In the genomic region with DNA sequence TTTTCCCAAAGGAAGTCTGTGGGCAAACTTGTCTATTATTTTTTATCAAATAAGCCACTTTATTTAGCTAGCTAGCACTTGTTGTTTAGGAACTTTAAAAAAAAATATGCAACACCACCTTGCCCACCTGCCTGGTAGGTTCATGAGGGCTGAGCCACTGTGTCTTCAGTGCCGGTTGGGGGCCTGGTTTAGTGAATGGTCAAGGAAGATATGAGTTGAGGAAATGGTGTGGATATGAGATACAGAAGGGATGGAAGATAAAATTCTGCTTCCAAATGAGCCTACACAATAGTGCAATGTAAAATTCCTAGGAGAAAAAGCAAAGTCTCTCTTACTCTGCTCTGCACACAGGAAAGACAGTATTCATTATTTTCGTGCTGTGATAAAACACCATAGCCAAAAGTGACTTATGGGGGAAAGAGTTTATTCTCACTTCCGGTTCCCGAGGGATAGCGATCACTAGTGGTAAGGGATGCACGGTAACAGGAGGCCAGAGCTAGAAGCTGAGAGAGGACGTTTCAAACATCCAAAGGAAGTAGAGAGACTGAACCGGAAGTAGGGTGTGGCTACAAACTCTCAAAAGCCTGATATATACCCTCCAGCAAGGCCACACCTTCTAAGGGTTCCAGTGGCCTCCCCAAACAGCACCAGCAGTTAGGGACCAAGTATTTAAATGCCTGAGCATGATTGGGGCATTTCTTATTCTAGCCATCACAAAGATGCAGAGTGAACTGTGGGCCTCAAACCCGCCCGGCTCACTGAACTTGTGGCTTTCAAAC, we compare ENCODE assay signal across 16 mouse cellular contexts. TPM values are rescaled to one million over a fixed set of nuclear protein-coding genes. Genes with fewer than 3 reads are reported as not detected.
DNase-seq lines count a peak whose midpoint lies in the region; ATAC-seq and TF ChIP-seq lines count a peak whose summit lies in the region.
"Had no signal": no experiment of that assay in that cellular context is flagged by ENCODE, and none has a peak within 500 bp of the region (broad histone marks: within the 10 kb centered on the region; RNA-seq: fewer than 3 reads in every experiment).

No protein-coding gene starts in this region.

- H3K27me3 ChIP-seq in embryonic facial prominence, embryonic 14.5 days (replicated peaks; ENCODE audit: control insufficient read depth, insufficient read depth, low read length): no peaks in the 10 kb centered on the region
- H3K27me3 ChIP-seq in embryonic facial prominence, embryonic 10.5 days (replicated peaks; ENCODE audit: low read depth, poor library complexity, severe bottlenecking): no peaks in the 10 kb centered on the region
- H3K27me3 ChIP-seq in limb, embryonic 14.5 days (ENCODE audit: control insufficient read depth, insufficient read depth, low read length): no peaks in the 10 kb centered on the region
- H3K27me3 ChIP-seq in limb, embryonic 10.5 days (ENCODE audit: low read depth, poor library complexity, severe bottlenecking): no peaks in the 10 kb centered on the region
- H3K27me3 ChIP-seq in liver, postnatal 0 days (ENCODE audit: insufficient read depth, low read length): no peaks in the 10 kb centered on the region
- H3K27me3 ChIP-seq: lung, embryonic 15.5 days had no signal

- H3K4me3 ChIP-seq in embryonic facial prominence, embryonic 14.5 days (ENCODE audit: low read depth, low read length): no peak overlapping the region
- no peak overlapping the region for H3K4me3 ChIP-seq in embryonic facial prominence, embryonic 10.5 days
- no peak overlapping the region for H3K4me3 ChIP-seq in limb, embryonic 14.5 days (replicated peaks; ENCODE audit: low read length)
- no peak overlapping the region for H3K4me3 ChIP-seq in limb, embryonic 10.5 days
- no peak overlapping the region for H3K4me3 ChIP-seq in liver, postnatal 0 days (ENCODE audit: low read depth, low read length)
- H3K4me3 ChIP-seq: lung, embryonic 15.5 days; megakaryocyte, embryonic 14.5 days had no signal

- no peaks in the 10 kb centered on the region for H3K36me3 ChIP-seq in embryonic facial prominence, embryonic 14.5 days (ENCODE audit: control insufficient read depth, insufficient read depth, low read length)
- H3K36me3 ChIP-seq in embryonic facial prominence, embryonic 10.5 days (replicated peaks): no peaks in the 10 kb centered on the region
- no peaks in the 10 kb centered on the region for H3K36me3 ChIP-seq in limb, embryonic 14.5 days (ENCODE audit: control insufficient read depth, insufficient read depth, low read length)
- no peaks in the 10 kb centered on the region for H3K36me3 ChIP-seq in limb, embryonic 10.5 days
- H3K36me3 ChIP-seq in liver, postnatal 0 days (replicated peaks; ENCODE audit: insufficient read depth, low read length): no peaks in the 10 kb centered on the region
- H3K36me3 ChIP-seq: lung, embryonic 15.5 days had no signal

- no peak overlapping the region for H3K4me2 ChIP-seq in embryonic facial prominence, embryonic 14.5 days (ENCODE audit: low read depth, low read length)
- H3K4me2 ChIP-seq in limb, embryonic 14.5 days (replicated peaks; ENCODE audit: low read depth, low read length, severe bottlenecking): no peak overlapping the region
- H3K4me2 ChIP-seq in liver, postnatal 0 days (ENCODE audit: low read depth, low read length): no peak overlapping the region
- H3K4me2 ChIP-seq: hindbrain, embryonic 14.5 days; lung, embryonic 15.5 days had no signal

- peaks cover 9% of the 10 kb centered on the region; the same call in 1 of the 2 replicates for H3K4me1 ChIP-seq in embryonic facial prominence, embryonic 14.5 days (ENCODE audit: control insufficient read depth, insufficient read depth, low read length)
- peaks cover 12% of the 10 kb centered on the region; the same call in 1 of the 2 replicates for H3K4me1 ChIP-seq in embryonic facial prominence, embryonic 10.5 days
- 0 out of 2 replicates have a peak, but pooled peaks cover 10% of the 10 kb centered on the region for H3K4me1 ChIP-seq in limb, embryonic 14.5 days (ENCODE audit: control insufficient read depth, insufficient read depth, low read length)
- peaks cover 7% of the 10 kb centered on the region for H3K4me1 ChIP-seq in limb, embryonic 10.5 days
- H3K4me1 ChIP-seq in liver, postnatal 0 days (ENCODE audit: insufficient read depth): peaks cover 8% of the 10 kb centered on the region; the same call in 1 of the 2 replicates
- H3K4me1 ChIP-seq: lung, embryonic 15.5 days had no signal

- no peak for TF ChIP-seq CTCF in liver, postnatal 0 days (IDR thresholded peaks at IDR 0.05; ENCODE audit: low read depth)

- no peak overlapping the region for H3K9ac ChIP-seq in embryonic facial prominence, embryonic 14.5 days (ENCODE audit: low read depth, low read length)
- no peak overlapping the region for H3K9ac ChIP-seq in limb, embryonic 14.5 days (ENCODE audit: low read depth, low read length, severe bottlenecking)
- H3K9ac ChIP-seq in liver, postnatal 0 days (replicated peaks): no peak overlapping the region
- H3K9ac ChIP-seq: hindbrain, embryonic 14.5 days; lung, embryonic 15.5 days had no signal

- ATAC-seq in embryonic facial prominence, embryonic 14.5 days (ENCODE audit: low read depth): no peak
- no peak for ATAC-seq in limb, embryonic 14.5 days (ENCODE audit: low FRiP score, low read depth)
- ATAC-seq in liver, postnatal 0 days: peak; percentile 36; the same call in 1 of the 2 replicates
- ATAC-seq: intestine, postnatal 0 days had no signal

- H3K27ac ChIP-seq in embryonic facial prominence, embryonic 14.5 days (replicated peaks; ENCODE audit: low read depth, low read length): peak overlapping the region; percentile 44
- no peak overlapping the region for H3K27ac ChIP-seq in embryonic facial prominence, embryonic 10.5 days (replicated peaks)
- H3K27ac ChIP-seq in limb, embryonic 14.5 days (replicated peaks; ENCODE audit: low read depth, low read length): peak overlapping the region; percentile 28; the same call in 1 of the 2 replicates
- no peak overlapping the region for H3K27ac ChIP-seq in limb, embryonic 10.5 days
- H3K27ac ChIP-seq in liver, postnatal 0 days (ENCODE audit: low read depth): no peak overlapping the region
- H3K27ac ChIP-seq: hindbrain, embryonic 14.5 days; lung, embryonic 15.5 days had no signal

- no peak for TF ChIP-seq EP300 in liver, postnatal 0 days (IDR thresholded peaks at IDR 0.05; ENCODE audit: low read depth)

- no peak for DNase-seq in embryonic facial prominence, embryonic 14.5 days (ENCODE audit: low spot score)
- no peak for DNase-seq in embryonic facial prominence, embryonic 10.5 days (ENCODE audit: low spot score)
- DNase-seq in limb, embryonic 14.5 days (ENCODE audit: low spot score): no peak
- DNase-seq in limb, embryonic 10.5 days (ENCODE audit: low spot score): no peak
- peak; percentile 15 for DNase-seq in induced T-regulatory cell, adult 2 months (ENCODE audit: low read depth)
- no peak for DNase-seq in liver, postnatal 0 days
- no peak for DNase-seq in layer of hippocampus, postnatal 36 days
- DNase-seq in ovary, postnatal 36 days (ENCODE audit: low spot score): no peak
- DNase-seq: adrenal gland, postnatal 10 days; cerebellum, adult 9-10 months; gastrocnemius, postnatal 10 days; kidney, postnatal 25 days had no signal

- 0 out of 2 replicates have a peak, but pooled peaks cover 3% of the 10 kb centered on the region for H3K9me3 ChIP-seq in embryonic facial prominence, embryonic 14.5 days (ENCODE audit: control insufficient read depth, low read length)
- H3K9me3 ChIP-seq in embryonic facial prominence, embryonic 10.5 days: no peaks in the 10 kb centered on the region
- no peaks in the 10 kb centered on the region for H3K9me3 ChIP-seq in limb, embryonic 14.5 days (ENCODE audit: control insufficient read depth, low read length)
- no peaks in the 10 kb centered on the region for H3K9me3 ChIP-seq in limb, embryonic 10.5 days (replicated peaks)
- H3K9me3 ChIP-seq in liver, postnatal 0 days (ENCODE audit: low read length): no peaks in the 10 kb centered on the region
- H3K9me3 ChIP-seq: lung, embryonic 15.5 days had no signal

- TF ChIP-seq POLR2A in limb, embryonic 14.5 days (IDR thresholded peaks at IDR 0.05; ENCODE audit: borderline replicate concordance, extremely low read depth, insufficient read depth, insufficient read length): no peak

- 77% methylated on average over 10 of the region's 10 CpGs for WGBS in embryonic facial prominence, embryonic 14.5 days
- WGBS in embryonic facial prominence, embryonic 10.5 days: 87% methylated on average over 10 of the region's 10 CpGs
- 84% methylated on average over 10 of the region's 10 CpGs for WGBS in limb, embryonic 14.5 days
- 88% methylated on average over 10 of the region's 10 CpGs for whole genome bisulfite sequencing in limb, embryonic 10.5 days
- WGBS in liver, postnatal 0 days (ENCODE audit: insufficient replicate concordance): 52% methylated on average over 10 of the region's 10 CpGs

RNA-seq across cellular contexts. Expression of gene Dlg1, which starts 53.7 kb away (rescaled TPM):
- 32.6 and 33.9 TPM in 2 replicates for polyA plus RNA-seq in embryonic facial prominence, embryonic 14.5 days (2014; fragmentation: Nextera tagmentation; extraction: Ambion mirVana)
- polyA plus RNA-seq in embryonic facial prominence, embryonic 10.5 days (2016; fragmentation: Nextera tagmentation; extraction: Ambion mirVana): 27.5 and 27.7 TPM in 2 replicates
- polyA plus RNA-seq in limb, embryonic 14.5 days (2012; rRNA removed): 55.1 and 62.0 TPM in 2 replicates
- 37.9 and 40.5 TPM in 2 replicates for polyA plus RNA-seq in limb, embryonic 14.5 days (2014; fragmentation: Nextera tagmentation; extraction: Ambion mirVana)
- 31.4 and 33.9 TPM in 2 replicates for polyA plus RNA-seq in limb, embryonic 10.5 days (2016; fragmentation: Nextera tagmentation; extraction: Ambion mirVana)
- 4.5 and 5.6 TPM in 2 replicates for polyA plus RNA-seq in liver, postnatal 0 days (2015; fragmentation: Nextera tagmentation; extraction: Ambion mirVana)
- 10 to 100 TPM; 84.0 to 86.3 TPM for total RNA-seq in layer of hippocampus, postnatal 36 days (2021)

Comparison
In these comparisons a context has a peak if more than half of its experiments do, and no peak if none do; other contexts are left out.
1. H3K27ac ChIP-seq: peak in embryonic facial prominence, embryonic 14.5 days (single experiment) and limb, embryonic 14.5 days (single experiment); none in embryonic facial prominence, embryonic 10.5 days (single experiment), limb, embryonic 10.5 days (single experiment) and liver, postnatal 0 days (single experiment).